Mouse (Mus musculus) liver, embryonic 14.5 days (tissue): Measurements from ENCODE around the gene Arhgef1. TPM values are rescaled to one million over a fixed set of nuclear protein-coding genes. Genes with fewer than 3 reads are reported as not detected.
A peak's percentile ranks its signal among the peaks of the same experiment; 100 is the strongest.

Experiments used
- ATAC-seq: fragments of 200-750 bp; cut with Nextera tagmentation; 2 replicates; pipeline ENCODE4 v1.8.0; 2017; ENCODE audit warnings: moderate number of reproducible peaks, mild to moderate bottlenecking, moderate library complexity; ENCODE audit not compliant: insufficient read depth
- DNase-seq, 3 experiments: peaks; one replicate each; pipeline ENCODE4 v3.0.0-alpha.2; 2012 to 2013; ENCODE audit warnings: low read depth in 3 of 3, low spot score in 3 of 3
- H3K27ac ChIP-seq: fragments of 300-500 bp; sonication (generic); 2 replicates; pipeline ENCODE4 v1.5.1; 2014; ENCODE audit warnings: moderate library complexity, mild to moderate bottlenecking, control low read depth, inconsistent platforms
- H3K27me3 ChIP-seq: fragments of 300-500 bp; sonication (generic); 2 replicates; pipeline ENCODE4 v1.6.1; 2014; ENCODE audit warnings: mild to moderate bottlenecking, low read length, moderate library complexity; ENCODE audit not compliant: control insufficient read depth, insufficient read depth
- H3K36me3 ChIP-seq: fragments of 300-500 bp; sonication (generic); replicated peaks from 2 replicates; pipeline ENCODE4 v1.6.1; 2014; ENCODE audit warnings: low read depth; ENCODE audit not compliant: control insufficient read depth, insufficient read depth
- H3K4me1 ChIP-seq, 2 experiments: fragments of 200-500 bp in 1 of 2; fragments of 300-500 bp in 1 of 2; sonication (generic) in 1 of 2; replicated peaks; 2 replicates each; pipeline ENCODE4 v1.6.1; 2012 to 2014; ENCODE audit warnings: antibody characterized with exemption in 1 of 2, inconsistent platforms in 1 of 2, low read length in 1 of 2; ENCODE audit not compliant: control insufficient read depth in 2 of 2, insufficient read depth in 2 of 2
- H3K4me2 ChIP-seq: fragments of 300-500 bp; sonication (generic); 2 replicates; pipeline ENCODE4 v1.6.1; 2014; ENCODE audit warnings: low read depth, mild to moderate bottlenecking, control low read depth, moderate library complexity
- H3K4me3 ChIP-seq, 2 experiments: fragments of 200-500 bp in 1 of 2; fragments of 300-500 bp in 1 of 2; sonication (generic) in 1 of 2; 2 replicates each; pipeline ENCODE4 v1.5.1; 2012 to 2014; ENCODE audit warnings: low read depth in 2 of 2, low read length in 2 of 2, mild to moderate bottlenecking in 2 of 2, control low read depth in 1 of 2, inconsistent platforms in 1 of 2, moderate library complexity in 1 of 2; ENCODE audit not compliant: insufficient read depth in 1 of 2
- H3K9ac ChIP-seq: fragments of 300-500 bp; sonication (generic); replicated peaks from 2 replicates; pipeline ENCODE4 v1.6.1; 2014; ENCODE audit warnings: mild to moderate bottlenecking, control low read depth, moderate library complexity
- H3K9me3 ChIP-seq: fragments of 300-500 bp; sonication (generic); 2 replicates; pipeline ENCODE4 v1.6.1; 2016; ENCODE audit warnings: low read length, mixed read lengths; ENCODE audit not compliant: control insufficient read depth
- CTCF ChIP-seq: IDR thresholded peaks from 2 replicates; pipeline ENCODE4 v1.5.1; 2016; ENCODE audit warnings: antibody characterized with exemption, low read depth, control low read depth
- EP300 ChIP-seq: IDR thresholded peaks from 2 replicates; pipeline ENCODE4 v1.6.1; 2016; ENCODE audit warnings: antibody characterized with exemption, low read depth
- WGBS: fragments of 180-500 bp; shearing (Covaris S2); extraction: QIAGEN DNeasy Blood & Tissue Kit; methylation state at CpG from one replicate; pipeline ENCODE4 v1.1.7; 2014; ENCODE audit not compliant: insufficient replicate concordance; 5-methylcytosine and 5-hydroxymethylcytosine counted together
- polyA plus RNA-seq, 2 experiments: library from polyadenylated mRNA; depleted of rRNA in 1 of 2; stranded (reverse) in 1 of 2; unstranded in 1 of 2; fragments of >200 nt; fragmentation: Nextera tagmentation in 1 of 2; extraction: Ambion mirVana in 1 of 2; gene quantifications; 2 replicates each; pipeline versions ENCODE4 v1.2.1 to v1.2.3; 2012 to 2014

Gene Arhgef1
- polyA plus RNA-seq, 2 experiments, result 28.7 to 44.2 TPM

DNA sequence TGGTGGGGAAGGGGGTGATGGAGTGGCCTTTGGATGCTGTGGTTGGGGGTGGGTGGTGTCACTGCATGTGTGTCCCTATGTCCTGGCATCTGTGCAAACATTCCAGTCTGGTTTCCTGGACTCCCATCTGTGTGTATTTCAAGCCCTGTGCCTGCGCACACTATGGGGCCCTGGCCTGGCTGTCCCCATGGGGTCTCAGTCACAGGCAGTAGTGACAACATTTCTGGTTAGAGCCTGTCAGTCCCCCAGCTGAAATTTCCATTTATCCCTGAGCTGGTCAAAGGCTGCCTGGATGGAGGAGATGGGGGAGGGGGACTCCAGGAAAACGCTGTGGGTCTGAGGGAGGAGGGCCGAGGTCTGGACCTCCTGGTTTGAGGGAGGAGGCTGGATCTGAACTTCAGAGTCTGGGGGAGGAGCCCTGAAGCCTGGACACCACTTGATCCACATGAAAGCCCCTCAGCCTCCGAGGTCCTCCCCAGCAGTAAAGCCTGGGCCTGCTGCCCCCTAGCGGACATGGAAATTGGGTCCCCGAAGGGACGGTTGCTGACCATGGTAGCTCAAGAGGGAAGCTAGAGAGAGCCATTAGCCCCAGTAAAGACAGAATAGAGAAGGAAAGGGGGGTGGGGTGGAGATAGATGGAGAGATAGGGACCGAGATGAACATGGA is 47.4 kb downstream of the Arhgef1 start:
- no peaks in the 10 kb centered on the region for H3K36me3 ChIP-seq
- peaks cover 97% of the 10 kb centered on the region for H3K27me3 ChIP-seq
- no peak overlapping the region for H3K4me2 ChIP-seq
- no peak overlapping the region for H3K9ac ChIP-seq
- ATAC-seq (0 out of 2 replicates have a peak, but pooled peaks have one; percentile 23), DNase-seq (peak; percentile 20 to 35 (median 30))
- H3K27ac ChIP-seq, result no peak overlapping the region
- no peaks in the 10 kb centered on the region for H3K4me1 ChIP-seq
- H3K4me3 ChIP-seq, result no peak overlapping the region
- TF ChIP-seq EP300 (no peak), CTCF (peak; percentile 94)
- H3K9me3 ChIP-seq, result no peaks in the 10 kb centered on the region
- WGBS, result 2% methylated on average over 8 of the region's 8 CpGs

DNA sequence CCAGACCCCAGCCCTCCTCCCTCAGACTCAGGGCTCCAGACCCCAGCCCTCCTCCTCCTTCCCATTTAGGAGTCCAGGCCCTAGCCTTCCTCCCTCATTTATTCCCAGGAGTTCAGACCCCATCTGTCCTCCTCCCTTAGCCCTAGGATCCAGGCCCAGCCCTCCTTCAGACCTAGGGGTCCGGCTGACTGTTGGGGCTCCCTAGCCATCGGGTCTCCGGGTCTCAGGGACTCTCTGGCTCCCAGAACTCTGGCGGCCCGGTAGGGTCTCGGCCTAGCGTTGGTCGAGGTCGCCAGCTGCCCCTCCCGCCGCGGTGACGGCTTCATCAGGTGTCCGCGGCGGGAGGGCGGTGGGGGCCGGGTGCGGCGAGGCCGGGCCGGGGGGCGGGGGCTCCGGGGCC is 51.3 kb downstream of the Arhgef1 start:
- no peaks in the 10 kb centered on the region for H3K9me3 ChIP-seq
- no peaks in the 10 kb centered on the region for H3K36me3 ChIP-seq
- TF ChIP-seq CTCF, result no peak
- no peak for TF ChIP-seq EP300
- peaks cover 80% of the 10 kb centered on the region for H3K27me3 ChIP-seq
- no peak for DNase-seq
- WGBS, result under 1% methylated on average over 21 of the region's 24 CpGs
- H3K4me3 ChIP-seq, result peak overlapping the region in 1 of 2 experiments; percentile 27; a peak in 2 of 4 replicates
- H3K9ac ChIP-seq, result no peak overlapping the region
- peak overlapping the region; percentile 38 for H3K4me2 ChIP-seq
- no peaks in the 10 kb centered on the region for H3K4me1 ChIP-seq
- ATAC-seq, result no peak
- no peak overlapping the region for H3K27ac ChIP-seq

GRCm38 (mm10) chr7:24954450-24954849 is 51.7 kb downstream of the Arhgef1 start:
- H3K27me3 ChIP-seq, result peaks cover 75% of the 10 kb centered on the region
- H3K27ac ChIP-seq, result no peak overlapping the region
- H3K4me2 ChIP-seq, result peak overlapping the region; percentile 38
- no peaks in the 10 kb centered on the region for H3K36me3 ChIP-seq
- no peaks in the 10 kb centered on the region for H3K4me1 ChIP-seq
- WGBS, result 3% methylated on average over 29 of the region's 30 CpGs
- no peak for TF ChIP-seq EP300
- no peak for TF ChIP-seq CTCF
- H3K9me3 ChIP-seq, result no peaks in the 10 kb centered on the region
- H3K4me3 ChIP-seq, result peak overlapping the region in 1 of 2 experiments; percentile 27; a peak in 3 of 4 replicates
- ATAC-seq (no peak), DNase-seq (no peak)
- H3K9ac ChIP-seq, result no peak overlapping the region

DNA sequence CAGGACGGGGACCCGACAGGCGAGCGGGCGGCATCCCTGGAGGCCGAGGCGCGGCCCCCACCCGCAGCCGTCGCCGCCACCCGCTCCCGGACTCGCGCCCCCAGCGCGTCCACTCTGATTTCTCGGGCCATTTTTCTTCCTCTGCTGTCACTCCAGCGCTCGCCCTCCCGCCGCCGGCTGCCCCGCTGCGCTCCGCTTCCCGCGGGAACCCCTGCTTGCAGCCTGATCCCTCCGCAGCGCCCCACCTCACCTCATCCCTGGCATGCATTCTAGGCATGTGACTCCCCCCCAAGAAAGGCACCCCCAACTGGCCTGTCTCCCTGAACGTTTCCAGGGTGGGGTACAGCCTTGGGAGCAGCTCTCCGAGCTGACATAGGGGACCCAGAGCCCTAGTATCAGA is 52.5 kb downstream of the Arhgef1 start:
- WGBS, result 12% methylated on average over 33 of the region's 33 CpGs
- Histone ChIP-seq H3K4me2 (no peak overlapping the region), H3K27me3 (peaks cover 67% of the 10 kb centered on the region), H3K27ac (no peak overlapping the region), H3K9me3 (no peaks in the 10 kb centered on the region), H3K36me3 (no peaks in the 10 kb centered on the region), H3K4me1 (no peaks in the 10 kb centered on the region), H3K4me3 (no peak overlapping the region), H3K9ac (no peak overlapping the region)
- ATAC-seq, result no peak
- TF ChIP-seq CTCF (no peak), EP300 (no peak)
- DNase-seq, result no peak

- TF ChIP-seq CTCF (no peak), EP300 (no peak)
- H3K9ac ChIP-seq, result no peak overlapping the region
- ATAC-seq (no peak), DNase-seq (no peak)
- no peaks in the 10 kb centered on the region for H3K9me3 ChIP-seq
- no peak overlapping the region for H3K4me2 ChIP-seq
- no peak overlapping the region for H3K4me3 ChIP-seq
- H3K27ac ChIP-seq, result no peak overlapping the region
- no peaks in the 10 kb centered on the region for H3K27me3 ChIP-seq
- H3K36me3 ChIP-seq, result no peaks in the 10 kb centered on the region
- H3K4me1 ChIP-seq, result no peaks in the 10 kb centered on the region
- WGBS, result 39% methylated on average over 2 of the region's 2 CpGs
Measured at GRCm38 (mm10) chr7:24964288-24964687, 61.6 kb downstream of the Arhgef1 start.
